Mouse (Mus musculus) erythroblast, embryonic 14.5 days (primary cell): Measurements from ENCODE around the gene Cct5. TPM values are rescaled to one million over a fixed set of nuclear protein-coding genes. Genes with fewer than 3 reads are reported as not detected.

Experiments
- H3K27me3 ChIP-seq: 2 replicates; pipeline ENCODE4 v1.6.1; 2012; ENCODE audit warnings: inconsistent platforms; ENCODE audit not compliant: control insufficient read depth
- H3K36me3 ChIP-seq: 2 replicates; pipeline ENCODE4 v1.6.1; 2012; ENCODE audit warnings: mild to moderate bottlenecking, inconsistent platforms; ENCODE audit not compliant: control insufficient read depth
- H3K4me1 ChIP-seq: 2 replicates; pipeline ENCODE4 v1.6.1; 2012; ENCODE audit warnings: inconsistent platforms; ENCODE audit not compliant: control insufficient read depth
- H3K4me3 ChIP-seq: replicated peaks from 2 replicates; pipeline ENCODE3; 2012; ENCODE audit warnings: moderate library complexity, mild to moderate bottlenecking, inconsistent platforms
- H3K9me3 ChIP-seq: 2 replicates; pipeline ENCODE4 v1.6.1; 2012; ENCODE audit warnings: low read length, inconsistent platforms, mixed read lengths; ENCODE audit not compliant: control insufficient read depth
- GATA1 ChIP-seq: IDR thresholded peaks from 2 replicates; pipeline ENCODE4 v1.6.1; 2012; ENCODE audit warnings: low read length, inconsistent platforms, mixed read lengths
- TAL1 ChIP-seq: IDR thresholded peaks from 3 replicates; pipeline ENCODE4 v1.6.1; 2012; ENCODE audit warnings: low read length, inconsistent platforms, mixed read lengths
- polyA plus RNA-seq: library from polyadenylated mRNA; stranded (reverse); fragments of >175 nt; gene quantifications from 2 replicates; pipeline ENCODE4 v1.2.3, GENCODE M21; 2012

Gene Cct5
- polyA plus RNA-seq, 1 experiment, result 2.6 TPM

- TF ChIP-seq TAL1 (no peak), GATA1 (no peak)
- H3K27me3 ChIP-seq, result no peaks in the 10 kb centered on the region
- H3K36me3 ChIP-seq, result no peaks in the 10 kb centered on the region
- H3K9me3 ChIP-seq, result peaks cover 3% of the 10 kb centered on the region
- H3K4me1 ChIP-seq, result peaks cover 4% of the 10 kb centered on the region
- no peak overlapping the region for H3K4me3 ChIP-seq
Measured at GRCm38 (mm10) chr15:31561976-31562375, 39.6 kb downstream of the Cct5 start.

DNA sequence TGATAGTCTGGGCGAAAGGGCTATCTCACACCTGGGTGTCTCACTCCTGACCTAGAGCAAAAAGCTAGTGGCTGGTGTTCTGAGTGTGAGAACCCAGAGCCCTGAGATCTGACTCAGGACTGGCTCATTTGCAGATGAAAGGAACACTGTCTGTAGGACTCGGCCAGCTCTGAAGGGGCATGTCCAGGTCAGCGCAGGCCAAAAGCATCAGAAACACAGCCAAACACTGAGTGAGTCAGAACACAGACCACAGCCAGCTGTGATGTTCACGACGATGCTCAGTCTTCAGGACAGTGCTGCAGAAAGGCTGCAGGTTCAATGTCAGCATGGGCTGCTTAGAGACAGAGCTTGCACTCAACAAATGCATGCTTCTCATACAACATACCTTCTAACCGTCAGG lies 40.2 kb downstream of the Cct5 start:
- no peaks in the 10 kb centered on the region for H3K27me3 ChIP-seq
- TF ChIP-seq GATA1, result no peak

DNA sequence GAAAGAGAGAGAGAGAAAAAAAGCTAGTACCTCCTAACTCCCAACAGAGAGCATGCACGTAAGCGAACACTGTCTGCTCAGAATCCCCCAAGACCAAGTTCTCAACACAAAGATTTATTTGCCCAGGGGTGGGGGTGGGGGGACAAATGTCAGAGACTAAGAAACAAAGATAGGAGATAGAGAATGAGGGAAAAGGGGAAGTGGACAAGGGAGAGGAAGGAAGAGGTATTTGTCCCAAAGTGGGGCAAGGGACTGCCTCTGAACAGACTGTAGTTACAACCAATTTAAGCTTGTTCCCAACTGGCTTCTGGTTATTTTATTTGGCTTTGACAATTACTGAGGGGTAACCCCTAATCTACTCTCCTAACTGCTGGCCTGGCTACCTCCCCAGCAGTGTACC lies 46.7 kb downstream of the Cct5 start:
- no peak overlapping the region for H3K4me3 ChIP-seq
- H3K36me3 ChIP-seq, result no peaks in the 10 kb centered on the region
- TF ChIP-seq TAL1, result no peak
- H3K4me1 ChIP-seq, result no peaks in the 10 kb centered on the region
- H3K9me3 ChIP-seq, result peaks cover 3% of the 10 kb centered on the region
- no peaks in the 10 kb centered on the region for H3K27me3 ChIP-seq

More for the DNA sequence above, 40.2 kb downstream of the Cct5 start:
- Histone ChIP-seq H3K4me1 (peaks cover 4% of the 10 kb centered on the region), H3K4me3 (no peak overlapping the region), H3K9me3 (peaks cover 3% of the 10 kb centered on the region), H3K36me3 (no peaks in the 10 kb centered on the region)

- Histone ChIP-seq H3K4me1 (peaks cover 4% of the 10 kb centered on the region), H3K9me3 (no peaks in the 10 kb centered on the region), H3K27me3 (no peaks in the 10 kb centered on the region), H3K4me3 (no peak overlapping the region), H3K36me3 (no peaks in the 10 kb centered on the region)
- TF ChIP-seq GATA1 (no peak), TAL1 (no peak)
Measured at GRCm38 (mm10) chr15:31550381-31550780, 51.2 kb downstream of the Cct5 start.

DNA sequence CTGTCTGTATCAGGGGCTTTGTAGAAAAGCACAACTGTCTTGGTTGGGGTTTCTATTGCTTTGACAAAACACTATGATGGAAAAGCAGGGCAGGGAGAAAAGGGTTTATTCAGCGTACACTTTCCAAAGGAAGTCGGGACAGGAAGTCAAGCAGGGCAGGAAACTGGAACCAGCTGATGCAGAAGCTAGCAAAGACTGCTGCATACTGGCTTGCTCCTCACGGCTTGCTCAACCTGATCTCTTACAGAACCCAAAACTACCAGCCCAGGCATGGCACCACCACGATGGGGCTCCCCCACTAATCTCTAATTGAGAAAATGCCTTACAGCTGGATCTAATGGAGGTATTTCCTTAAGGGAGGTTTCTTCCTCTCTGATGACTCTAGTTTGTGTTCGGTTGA lies 54.2 kb downstream of the Cct5 start:
- Histone ChIP-seq H3K4me3 (no peak overlapping the region), H3K4me1 (peaks cover 20% of the 10 kb centered on the region), H3K36me3 (no peaks in the 10 kb centered on the region), H3K9me3 (no peaks in the 10 kb centered on the region), H3K27me3 (no peaks in the 10 kb centered on the region)
- TF ChIP-seq GATA1 (no peak), TAL1 (no peak)

- H3K36me3 ChIP-seq, result no peaks in the 10 kb centered on the region
- no peak overlapping the region for H3K4me3 ChIP-seq
- H3K27me3 ChIP-seq, result no peaks in the 10 kb centered on the region
- H3K4me1 ChIP-seq, result peaks cover 31% of the 10 kb centered on the region
- TF ChIP-seq GATA1 (no peak), TAL1 (no peak)
- H3K9me3 ChIP-seq, result no peaks in the 10 kb centered on the region
Measured at GRCm38 (mm10) chr15:31546291-31546690, 55.3 kb downstream of the Cct5 start.

- H3K4me1 ChIP-seq, result peaks cover 43% of the 10 kb centered on the region
- H3K36me3 ChIP-seq, result no peaks in the 10 kb centered on the region
- no peaks in the 10 kb centered on the region for H3K27me3 ChIP-seq
- H3K9me3 ChIP-seq, result no peaks in the 10 kb centered on the region
- H3K4me3 ChIP-seq, result no peak overlapping the region
- TF ChIP-seq GATA1 (no peak), TAL1 (no peak)
Measured at GRCm38 (mm10) chr15:31545058-31545457, 56.5 kb downstream of the Cct5 start.

DNA sequence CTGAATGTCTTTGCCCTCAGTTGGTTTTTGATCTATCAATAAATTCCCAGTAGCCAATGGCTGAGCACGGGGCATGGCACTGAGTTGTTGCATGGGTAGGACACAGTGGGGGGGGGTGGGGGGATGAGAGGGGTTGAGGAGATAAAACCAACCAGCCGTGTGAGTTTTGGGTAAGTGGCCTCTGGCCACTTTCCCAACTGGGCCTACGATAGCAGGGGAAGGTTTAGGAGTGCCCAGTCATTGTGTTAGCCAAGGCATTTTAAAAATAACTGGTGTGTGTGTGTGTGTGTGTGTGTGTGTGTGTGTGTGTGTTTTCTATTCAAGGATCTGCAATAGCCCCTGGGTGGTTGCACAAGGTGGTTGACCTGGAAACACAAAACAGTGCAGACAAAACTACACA lies 58.4 kb downstream of the Cct5 start:
- Histone ChIP-seq H3K4me1 (peaks cover 60% of the 10 kb centered on the region), H3K36me3 (no peaks in the 10 kb centered on the region; the same call in 1 of the 2 replicates), H3K4me3 (no peak overlapping the region), H3K27me3 (no peaks in the 10 kb centered on the region), H3K9me3 (peaks cover 2% of the 10 kb centered on the region; the same call in 1 of the 2 replicates)
- TF ChIP-seq GATA1 (no peak), TAL1 (no peak)

DNA sequence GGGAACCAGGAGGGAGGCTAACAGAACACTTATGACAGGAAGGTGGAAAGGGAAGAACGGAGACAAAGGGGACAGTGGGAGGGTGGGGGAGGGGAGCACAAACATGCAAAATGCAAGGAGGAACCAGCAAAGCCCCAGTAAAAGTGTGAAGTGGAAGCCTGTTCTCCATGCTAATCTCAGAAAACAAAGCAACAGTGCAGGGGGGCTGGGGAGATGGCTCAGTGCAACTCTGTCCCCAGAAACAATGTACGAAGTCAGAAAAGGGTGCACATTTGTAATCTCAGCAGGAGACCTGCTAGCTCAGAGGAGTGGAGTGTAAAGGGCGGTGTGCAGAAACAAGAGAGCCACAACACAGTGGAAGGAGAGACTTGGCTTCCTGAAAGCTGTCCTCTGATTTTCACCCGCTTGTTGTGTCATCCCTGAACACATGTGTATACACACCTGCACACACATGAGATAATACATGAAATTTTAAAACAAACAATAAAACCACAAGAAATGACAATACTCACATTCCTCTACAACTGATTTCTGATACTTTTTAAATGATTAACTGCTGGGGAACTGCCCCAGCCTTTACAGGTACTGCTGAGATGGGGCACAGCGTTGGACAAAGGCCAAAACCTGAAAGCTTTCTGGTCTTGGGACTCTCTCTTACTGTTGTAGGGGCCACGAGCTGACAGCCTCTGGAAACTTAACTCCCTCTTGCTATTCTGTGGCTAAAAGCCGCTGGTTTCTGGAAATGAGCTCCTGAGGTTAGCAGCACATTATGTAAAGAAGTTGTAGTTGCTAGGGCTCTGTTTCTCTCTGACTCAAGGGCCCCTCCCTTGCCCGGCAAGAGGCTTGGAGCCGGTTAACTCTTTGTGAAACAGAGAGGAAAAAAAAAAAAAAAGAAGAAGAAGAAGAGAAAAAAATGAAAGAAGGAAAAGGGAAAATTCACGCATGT lies 59.3 kb downstream of the Cct5 start:
- no peaks in the 10 kb centered on the region for H3K27me3 ChIP-seq
- no peaks in the 10 kb centered on the region; the same call in 1 of the 2 replicates for H3K36me3 ChIP-seq
- no peak for TF ChIP-seq GATA1
- TF ChIP-seq TAL1, result no peak
- H3K4me1 ChIP-seq, result peaks cover 65% of the 10 kb centered on the region
- H3K9me3 ChIP-seq, result peaks cover 2% of the 10 kb centered on the region; the same call in 1 of the 2 replicates
- H3K4me3 ChIP-seq, result no peak overlapping the region

Other genes starting within 250 kb of the Cct5 start
- 0.04 TPM in 1 of 2 replicates, not detected in the other for gene Ankrd33b, start 234.1 kb downstream of the Cct5 start, polyA plus RNA-seq
- gene Ropn1l, start 148.1 kb downstream of the Cct5 start, polyA plus RNA-seq, result 0.06 and 0.13 TPM in 2 replicates
- 2.0 and 2.7 TPM in 2 replicates for gene March6, start 70.8 kb downstream of the Cct5 start, polyA plus RNA-seq
- gene Cmbl, start 36.4 kb downstream of the Cct5 start, polyA plus RNA-seq, result not detected in 2 replicates
- gene Fam173b, start within 50 bp of the Cct5 start, polyA plus RNA-seq, result 0.48 and 0.71 TPM in 2 replicates